Mouse (Mus musculus): ENCODE measurements around the gene Paics. TPM values are rescaled to one million over a fixed set of nuclear protein-coding genes. Genes with fewer than 3 reads are reported as not detected.

Gene Paics
- polyA plus RNA-seq, 1 experiment from 2014 or later = 44.9 TPM

GRCm38 (mm10) chr5:76929180-76929877 lies 21.8 kb upstream of the Paics start:
- Histone ChIP-seq H3K4me3 (ENCODE audit: low read depth, low read length) (no peak overlapping the region), H3K9me3 (ENCODE audit: control insufficient read depth) (no peaks in the 10 kb centered on the region), H3K4me2 (replicated peaks; ENCODE audit: low read depth) (no peak overlapping the region), H3K27ac (ENCODE audit: low read depth, low read length) (no peak overlapping the region), H3K9ac (ENCODE audit: low read depth, low read length) (no peak overlapping the region), H3K4me1 (replicated peaks; ENCODE audit: control insufficient read depth, insufficient read depth, low read length) (no peaks in the 10 kb centered on the region), H3K27me3 (replicated peaks; ENCODE audit: control insufficient read depth, insufficient read depth, low read length) (no peaks in the 10 kb centered on the region), H3K36me3 (ENCODE audit: control insufficient read depth, insufficient read depth) (peaks cover 10% of the 10 kb centered on the region; the same call in 1 of the 2 replicates)
- 66% methylated on average over 7 of the region's 7 CpGs for WGBS
- TF ChIP-seq CTCF (IDR thresholded peaks at IDR 0.05; ENCODE audit: low read depth) = no peak
- peak; percentile 56 for ATAC-seq

- TF ChIP-seq CTCF (IDR thresholded peaks at IDR 0.05; ENCODE audit: low read depth) = no peak
- H3K36me3 ChIP-seq (ENCODE audit: control insufficient read depth, insufficient read depth) = no peaks in the 10 kb centered on the region
- H3K27me3 ChIP-seq (replicated peaks; ENCODE audit: control insufficient read depth, insufficient read depth, low read length) = no peaks in the 10 kb centered on the region
- ATAC-seq = no peak
- H3K4me2 ChIP-seq (replicated peaks; ENCODE audit: low read depth) = no peak overlapping the region
- no peak overlapping the region for H3K27ac ChIP-seq (ENCODE audit: low read depth, low read length)
- no peaks in the 10 kb centered on the region for H3K4me1 ChIP-seq (replicated peaks; ENCODE audit: control insufficient read depth, insufficient read depth, low read length)
- 84% methylated on average over 8 of the region's 8 CpGs for WGBS
- H3K9ac ChIP-seq (ENCODE audit: low read depth, low read length) = no peak overlapping the region
- H3K9me3 ChIP-seq (ENCODE audit: control insufficient read depth) = no peaks in the 10 kb centered on the region
- H3K4me3 ChIP-seq (ENCODE audit: low read depth, low read length) = no peak overlapping the region
Observed at GRCm38 (mm10) chr5:76939717-76940116, 11.4 kb upstream of the Paics start.

GRCm38 (mm10) chr5:76941975-76942374 lies 9.1 kb upstream of the Paics start:
- H3K27ac ChIP-seq (ENCODE audit: low read depth, low read length) = no peak overlapping the region
- H3K4me1 ChIP-seq (replicated peaks; ENCODE audit: control insufficient read depth, insufficient read depth, low read length) = no peaks in the 10 kb centered on the region
- ATAC-seq = no peak
- no peak overlapping the region for H3K4me3 ChIP-seq (ENCODE audit: low read depth, low read length)
- no peaks in the 10 kb centered on the region for H3K27me3 ChIP-seq (replicated peaks; ENCODE audit: control insufficient read depth, insufficient read depth, low read length)
- WGBS = 45% methylated on average over 4 of the region's 4 CpGs
- H3K4me2 ChIP-seq (replicated peaks; ENCODE audit: low read depth) = no peak overlapping the region
- no peaks in the 10 kb centered on the region for H3K36me3 ChIP-seq (ENCODE audit: control insufficient read depth, insufficient read depth)
- TF ChIP-seq CTCF (IDR thresholded peaks at IDR 0.05; ENCODE audit: low read depth) = no peak
- no peaks in the 10 kb centered on the region for H3K9me3 ChIP-seq (ENCODE audit: control insufficient read depth)
- H3K9ac ChIP-seq (ENCODE audit: low read depth, low read length) = no peak overlapping the region

- peak; percentile 38; the same call in 1 of the 2 replicates for ATAC-seq
- no peaks in the 10 kb centered on the region for H3K27me3 ChIP-seq (replicated peaks; ENCODE audit: control insufficient read depth, insufficient read depth, low read length)
- no peaks in the 10 kb centered on the region for H3K36me3 ChIP-seq (ENCODE audit: control insufficient read depth, insufficient read depth)
- H3K9me3 ChIP-seq (ENCODE audit: control insufficient read depth) = no peaks in the 10 kb centered on the region
- no peaks in the 10 kb centered on the region for H3K4me1 ChIP-seq (replicated peaks; ENCODE audit: control insufficient read depth, insufficient read depth, low read length)
- H3K27ac ChIP-seq (ENCODE audit: low read depth, low read length) = no peak overlapping the region
- WGBS = 39% methylated on average over 4 of the region's 4 CpGs
- no peak for TF ChIP-seq CTCF (IDR thresholded peaks at IDR 0.05; ENCODE audit: low read depth)
- no peak overlapping the region for H3K4me2 ChIP-seq (replicated peaks; ENCODE audit: low read depth)
- no peak overlapping the region for H3K4me3 ChIP-seq (ENCODE audit: low read depth, low read length)
- H3K9ac ChIP-seq (ENCODE audit: low read depth, low read length) = no peak overlapping the region
Observed at GRCm38 (mm10) chr5:76942505-76942904, 8.6 kb upstream of the Paics start.

- H3K36me3 ChIP-seq (ENCODE audit: control insufficient read depth, insufficient read depth) = no peaks in the 10 kb centered on the region
- no peak for ATAC-seq
- no peaks in the 10 kb centered on the region for H3K9me3 ChIP-seq (ENCODE audit: control insufficient read depth)
- no peak overlapping the region for H3K4me3 ChIP-seq (ENCODE audit: low read depth, low read length)
- no peak overlapping the region for H3K9ac ChIP-seq (ENCODE audit: low read depth, low read length)
- H3K27ac ChIP-seq (ENCODE audit: low read depth, low read length) = no peak overlapping the region
- no peak for TF ChIP-seq CTCF (IDR thresholded peaks at IDR 0.05; ENCODE audit: low read depth)
- H3K4me2 ChIP-seq (replicated peaks; ENCODE audit: low read depth) = no peak overlapping the region
- no peaks in the 10 kb centered on the region for H3K27me3 ChIP-seq (replicated peaks; ENCODE audit: control insufficient read depth, insufficient read depth, low read length)
- WGBS = 61% methylated on average over 6 of the region's 6 CpGs
- H3K4me1 ChIP-seq (replicated peaks; ENCODE audit: control insufficient read depth, insufficient read depth, low read length) = no peaks in the 10 kb centered on the region
Observed at GRCm38 (mm10) chr5:76944965-76945677, 6.0 kb upstream of the Paics start.

- no peak overlapping the region for H3K9ac ChIP-seq (ENCODE audit: low read depth, low read length)
- H3K4me1 ChIP-seq (replicated peaks; ENCODE audit: control insufficient read depth, insufficient read depth, low read length) = no peaks in the 10 kb centered on the region
- H3K27ac ChIP-seq (ENCODE audit: low read depth, low read length) = no peak overlapping the region
- no peak for ATAC-seq
- no peaks in the 10 kb centered on the region for H3K27me3 ChIP-seq (replicated peaks; ENCODE audit: control insufficient read depth, insufficient read depth, low read length)
- H3K4me2 ChIP-seq (replicated peaks; ENCODE audit: low read depth) = no peak overlapping the region
- no peak overlapping the region for H3K4me3 ChIP-seq (ENCODE audit: low read depth, low read length)
- 75% methylated on average over 2 of the region's 2 CpGs for WGBS
- H3K36me3 ChIP-seq (ENCODE audit: control insufficient read depth, insufficient read depth) = no peaks in the 10 kb centered on the region
- no peak for TF ChIP-seq CTCF (IDR thresholded peaks at IDR 0.05; ENCODE audit: low read depth)
- no peaks in the 10 kb centered on the region for H3K9me3 ChIP-seq (ENCODE audit: control insufficient read depth)
Observed at GRCm38 (mm10) chr5:76945678-76946033, 5.5 kb upstream of the Paics start.
